Mouse (Mus musculus) heart, embryonic 10.5 days (tissue): ENCODE measurements at regions not wholly inside any gene's neighbourhood (a gene's known extent, or its start where the extent isn't known, plus 50 kb on each side); places are given as distances from the start of the nearest gene placed in this dataset.

Experiments used
- DNase-seq: peaks from one replicate; pipeline ENCODE4 v3.0.0-alpha.2; 2017; ENCODE audit warnings: low spot score
- H3K27ac ChIP-seq: fragments of 300-500 bp; sonication (generic); 2 replicates; pipeline ENCODE4 v1.5.1; 2016; ENCODE audit warnings: mild to moderate bottlenecking
- H3K27me3 ChIP-seq: fragments of 300-500 bp; sonication (generic); 2 replicates; pipeline ENCODE4 v1.6.1; 2016; ENCODE audit warnings: mild to moderate bottlenecking; ENCODE audit not compliant: poor library complexity, insufficient read depth, severe bottlenecking
- H3K36me3 ChIP-seq: fragments of 300-500 bp; sonication (generic); 2 replicates; pipeline ENCODE4 v1.6.1; 2016; ENCODE audit warnings: mild to moderate bottlenecking, moderate library complexity
- H3K4me1 ChIP-seq: fragments of 300-500 bp; sonication (generic); 2 replicates; pipeline ENCODE4 v1.6.1; 2016; ENCODE audit warnings: mild to moderate bottlenecking
- H3K4me3 ChIP-seq: fragments of 300-500 bp; sonication (generic); 2 replicates; pipeline ENCODE4 v1.5.1; 2016; ENCODE audit warnings: mild to moderate bottlenecking, moderate library complexity
- H3K9me3 ChIP-seq: fragments of 300-500 bp; sonication (generic); 2 replicates; pipeline ENCODE4 v1.6.1; 2016; ENCODE audit warnings: mild to moderate bottlenecking, moderate library complexity
- WGBS: fragments of 180-500 bp; shearing (Covaris S2); methylation state at CpG from one replicate; pipeline ENCODE4 v1.1.7; 2016; 5-methylcytosine and 5-hydroxymethylcytosine counted together

DNA sequence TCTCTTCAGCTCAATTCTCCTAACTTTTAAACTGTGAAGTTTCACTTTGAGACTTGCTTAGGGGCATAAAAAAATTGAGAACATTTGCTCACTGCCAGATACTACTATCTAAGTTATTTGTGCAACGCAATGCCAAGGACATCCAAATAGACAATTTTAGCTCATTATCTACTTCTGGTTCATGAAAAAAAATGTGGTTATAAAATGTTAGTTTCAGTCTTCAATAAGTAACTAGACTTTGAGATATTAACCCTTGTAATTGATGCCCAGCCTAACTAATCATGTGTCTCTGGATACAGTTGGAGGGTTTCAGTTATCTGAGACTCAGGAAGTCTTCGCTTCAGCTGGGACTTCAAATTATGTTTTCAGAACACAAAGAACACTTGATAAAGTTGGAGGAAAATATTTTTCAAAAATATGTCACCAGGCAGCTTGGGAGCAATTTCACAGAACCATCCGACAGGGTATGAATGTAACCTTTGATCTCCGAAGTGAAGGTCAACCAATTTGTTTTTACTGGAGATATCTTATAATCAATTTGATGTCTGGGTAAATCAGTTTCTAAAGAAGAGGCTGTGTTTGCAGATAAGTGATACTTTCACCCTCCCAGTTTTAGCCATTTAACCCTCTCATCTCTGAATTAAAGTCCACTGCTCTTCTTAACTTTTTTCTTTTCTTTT lies 313.3 kb downstream of the Rnls start:
- no peak overlapping the region for H3K4me3 ChIP-seq
- H3K4me1 ChIP-seq: no peaks in the 10 kb centered on the region
- 64% methylated on average over 4 of the region's 4 CpGs for WGBS
- no peak for DNase-seq
- H3K9me3 ChIP-seq: no peaks in the 10 kb centered on the region
- no peak overlapping the region for H3K27ac ChIP-seq
- no peaks in the 10 kb centered on the region for H3K27me3 ChIP-seq
- H3K36me3 ChIP-seq: no peaks in the 10 kb centered on the region

DNA sequence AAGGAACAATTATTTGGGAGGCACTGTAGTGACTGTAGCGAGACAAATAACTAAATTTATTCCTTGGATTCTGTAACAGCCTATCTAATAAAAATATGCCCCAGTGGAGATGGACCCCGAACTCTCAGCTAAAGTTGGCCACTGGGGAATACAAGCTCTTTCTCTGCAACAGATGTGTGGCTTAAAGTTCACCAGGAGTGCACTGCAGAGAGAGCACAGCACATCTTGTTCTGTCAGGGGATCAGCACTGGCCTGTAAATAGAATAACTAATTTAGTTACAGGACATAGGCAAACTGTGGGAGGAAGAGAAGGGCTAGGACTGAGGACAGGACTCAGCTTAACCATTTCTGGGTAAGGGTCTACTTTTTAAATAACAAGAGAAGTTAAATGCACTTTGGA lies 312.1 kb downstream of the Rnls start:
- WGBS: 77% methylated on average over 2 of the region's 2 CpGs

DNA sequence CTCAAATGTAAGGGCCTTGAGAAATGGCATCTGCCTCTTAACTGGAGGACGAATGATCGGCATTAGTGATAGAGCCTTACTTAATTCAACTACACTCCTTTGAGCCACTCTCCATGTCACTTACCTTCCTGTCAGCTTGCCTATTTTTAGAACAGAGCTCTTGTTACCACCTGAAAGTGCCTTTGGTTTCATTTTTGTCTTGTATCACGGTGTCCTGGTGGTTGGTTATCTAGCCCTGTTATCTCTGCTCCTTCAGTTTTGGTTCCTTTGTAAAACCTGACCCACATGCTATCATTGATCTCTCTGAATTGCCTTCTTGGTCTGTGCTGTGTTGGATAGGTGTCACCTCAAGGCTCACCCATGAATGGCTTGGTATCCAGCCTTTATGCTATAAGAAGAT lies 310.6 kb downstream of the Rnls start:
- Histone ChIP-seq H3K27me3 (no peaks in the 10 kb centered on the region), H3K36me3 (no peaks in the 10 kb centered on the region)
- 49% methylated on average over 3 of the region's 3 CpGs for WGBS

More for the DNA sequence above, 312.1 kb downstream of the Rnls start:
- DNase-seq: no peak
- Histone ChIP-seq H3K4me3 (no peak overlapping the region), H3K27ac (no peak overlapping the region), H3K4me1 (no peaks in the 10 kb centered on the region), H3K36me3 (no peaks in the 10 kb centered on the region), H3K27me3 (no peaks in the 10 kb centered on the region), H3K9me3 (no peaks in the 10 kb centered on the region)

DNA sequence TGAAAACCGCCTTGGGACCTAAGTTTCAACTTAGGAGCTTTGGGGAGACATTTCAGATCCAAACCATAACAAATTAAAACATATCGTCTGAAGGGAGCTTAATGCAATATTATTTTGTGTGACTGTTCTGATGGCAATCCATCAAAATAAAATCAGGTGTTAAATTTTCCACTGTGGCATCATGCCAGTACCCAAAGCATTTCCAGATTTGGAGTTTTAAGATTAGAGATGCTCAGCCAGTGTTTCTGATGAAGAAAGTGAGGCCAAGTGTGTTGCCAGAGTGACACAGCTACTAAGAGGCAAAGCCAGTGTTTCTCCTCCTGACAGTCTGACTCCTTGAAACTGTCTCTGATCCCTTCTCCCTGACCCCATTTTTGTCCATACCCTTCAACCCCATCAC lies 308.7 kb downstream of the Rnls start:
- H3K27ac ChIP-seq: no peak overlapping the region
- WGBS: 82% methylated on average over 2 of the region's 2 CpGs

More for the DNA sequence above, 310.6 kb downstream of the Rnls start:
- Histone ChIP-seq H3K27ac (no peak overlapping the region), H3K4me3 (no peak overlapping the region), H3K4me1 (no peaks in the 10 kb centered on the region), H3K9me3 (no peaks in the 10 kb centered on the region)
- no peak for DNase-seq

GRCm38 (mm10) chr19:33084683-33085082 lies 307.4 kb downstream of the Rnls start:
- H3K4me3 ChIP-seq: no peak overlapping the region
- no peaks in the 10 kb centered on the region for H3K4me1 ChIP-seq
- H3K27ac ChIP-seq: no peak overlapping the region
- 87% methylated on average over 5 of the region's 5 CpGs for WGBS
- H3K36me3 ChIP-seq: no peaks in the 10 kb centered on the region
- DNase-seq: no peak
- H3K27me3 ChIP-seq: no peaks in the 10 kb centered on the region
- no peaks in the 10 kb centered on the region for H3K9me3 ChIP-seq

More for the DNA sequence above, 308.7 kb downstream of the Rnls start:
- H3K4me3 ChIP-seq: no peak overlapping the region
- H3K4me1 ChIP-seq: no peaks in the 10 kb centered on the region
- H3K9me3 ChIP-seq: no peaks in the 10 kb centered on the region
- DNase-seq: no peak
- H3K27me3 ChIP-seq: no peaks in the 10 kb centered on the region
- H3K36me3 ChIP-seq: no peaks in the 10 kb centered on the region
